Mouse (Mus musculus) layer of hippocampus, postnatal 36 days (tissue): Measurements from ENCODE around the gene Ppp1r9b. TPM values are rescaled to one million over a fixed set of nuclear protein-coding genes. Genes with fewer than 3 reads are reported as not detected.

Experiments used
- DNase-seq, 2 experiments: peaks; one replicate each; pipeline ENCODE4 v3.0.0; 2022
- total RNA-seq, 2 experiments: library from RNA; stranded (reverse); gene quantifications; 2 replicates each; pipeline ENCODE4 v1.2.3; 2021

Ppp1r9b gene
- total RNA-seq, 2 experiments from 2014 or later, result 931 to 932 TPM

DNA sequence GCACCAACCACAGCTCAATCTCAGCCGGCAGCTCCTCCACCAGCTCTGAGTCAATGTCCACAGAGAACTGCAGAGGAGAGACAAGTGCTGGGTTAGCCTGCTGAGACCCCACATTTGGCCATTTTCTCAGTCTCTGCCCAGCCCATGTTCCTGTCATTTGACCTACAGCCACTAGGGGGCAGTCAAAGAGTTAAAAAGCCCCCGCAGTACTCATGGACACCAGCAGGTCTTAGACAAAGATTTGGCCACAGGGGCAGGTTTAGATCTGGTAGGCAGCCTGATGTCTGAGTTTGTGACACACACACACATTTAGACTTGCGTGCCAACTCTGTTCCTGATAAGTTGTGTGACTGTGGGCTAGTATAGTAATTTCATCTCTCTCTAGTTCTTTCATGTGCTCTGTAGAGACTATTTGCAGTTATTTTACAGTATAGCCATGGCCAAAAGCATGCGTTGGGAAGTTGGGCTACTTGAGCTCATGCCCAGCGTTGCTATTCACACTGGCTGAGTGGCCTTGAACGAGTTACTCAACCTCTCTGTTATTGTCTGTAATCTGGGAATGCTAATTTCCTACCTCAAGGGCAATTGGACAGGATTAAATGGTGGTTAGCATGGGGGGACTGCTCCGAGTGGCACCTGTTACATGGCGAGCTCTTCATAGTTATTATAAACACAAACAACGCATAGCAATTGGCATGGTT lies 56.3 kb downstream of the Ppp1r9b start:
- DNase-seq, result peak in 1 of 2 experiments; percentile 54

DNA sequence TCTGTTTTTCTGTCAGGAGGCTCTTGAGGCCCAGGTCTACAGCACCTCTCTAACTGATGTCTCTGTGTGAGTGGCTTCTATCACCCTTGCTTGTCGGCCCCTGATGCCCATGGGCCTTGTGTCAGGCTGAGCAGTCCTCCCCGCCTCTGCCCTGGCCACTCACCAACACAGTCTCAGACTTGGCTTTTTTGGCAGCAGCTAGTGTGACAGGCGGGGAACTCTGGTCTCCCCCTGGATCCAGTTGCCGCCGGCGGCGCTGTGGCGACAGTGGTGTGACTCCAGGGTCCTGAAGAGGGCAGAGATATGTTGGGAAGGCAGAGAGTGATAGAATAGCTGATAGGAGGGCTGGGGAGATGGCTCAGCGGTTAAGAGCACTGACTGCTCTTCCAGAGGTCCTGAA lies 62.2 kb downstream of the Ppp1r9b start:
- DNase-seq, result no peak

Other genes starting within 250 kb of the Ppp1r9b start
- gene Cdc34b, start 249.3 kb upstream of the Ppp1r9b start, total RNA-seq, result under 1 TPM in 1 of 2 experiments, not detected in 1; 0.53 TPM
- not detected for gene Tmem92, start 208.3 kb upstream of the Ppp1r9b start, total RNA-seq
- gene Col1a1, start 54.8 kb upstream of the Ppp1r9b start, total RNA-seq, result 10 to 100 TPM; 12.0 to 18.6 TPM
- gene Hils1, start 23.4 kb upstream of the Ppp1r9b start, total RNA-seq, result not detected
- gene Sgca, start 14.7 kb upstream of the Ppp1r9b start, total RNA-seq, result under 1 TPM in 1 of 2 experiments, not detected in 1; 0.48 TPM
- gene Samd14, start 18.8 kb downstream of the Ppp1r9b start, total RNA-seq, result 10 to 100 TPM; 43.3 to 46.5 TPM
- gene Pdk2, start 50.3 kb downstream of the Ppp1r9b start, total RNA-seq, result 100 to 1,000 TPM; 118 to 121 TPM
- 10 to 100 TPM; 12.1 to 14.0 TPM for gene Itga3, start 85.8 kb downstream of the Ppp1r9b start, total RNA-seq
- not detected for gene Dlx3, start 129.1 kb downstream of the Ppp1r9b start, total RNA-seq
- not detected for gene Dlx4, start 155.2 kb downstream of the Ppp1r9b start, total RNA-seq